Mouse (Mus musculus) ES-E14 (cell line): ENCODE measurements around the gene Golga2.

Experiments used
- CHD2 ChIP-seq: IDR thresholded peaks from 2 replicates; pipeline ENCODE4 v1.6.1; 2014; ENCODE audit warnings: mild to moderate bottlenecking, low read depth, low read length, inconsistent platforms
- HCFC1 ChIP-seq: IDR thresholded peaks from 2 replicates; pipeline ENCODE4 v1.6.1; 2012; ENCODE audit warnings: low read length, inconsistent platforms, borderline replicate concordance; ENCODE audit not compliant: insufficient read depth
- MAFK ChIP-seq: IDR thresholded peaks from 2 replicates; pipeline ENCODE4 v1.6.1; 2014; ENCODE audit warnings: mild to moderate bottlenecking, low read depth, low read length, inconsistent platforms; ENCODE audit not compliant: insufficient read depth
- ZC3H11A ChIP-seq: IDR thresholded peaks from 2 replicates; pipeline ENCODE4 v1.6.1; 2012; ENCODE audit warnings: low read depth, mild to moderate bottlenecking, inconsistent platforms, low read length, borderline replicate concordance
- ZNF384 ChIP-seq: IDR thresholded peaks from 2 replicates; pipeline ENCODE4 v1.6.1; 2012; ENCODE audit warnings: low read depth, low read length, inconsistent platforms

GRCm38 (mm10) chr2:32322754-32323741, 35.9 kb downstream of the Golga2 start:
- TF ChIP-seq MAFK (no peak), ZNF384 (no peak), CHD2 (no peak), HCFC1 (no peak), ZC3H11A (no peak)
